Mouse (Mus musculus) cerebellum, adult 2 months (tissue): ENCODE data around the gene Strn.
"Not testable (repeated sequence)": the region's sequence is repeated elsewhere in the genome, so short reads cannot be mapped to it uniquely, and the experiment has no call there.

Source experiments
- CTCF ChIP-seq: fragments of 200-500 bp; IDR thresholded peaks from 2 replicates; pipeline ENCODE4 v1.5.1; 2011; ENCODE audit warnings: low read depth, mild to moderate bottlenecking, control low read depth, low read length, moderate library complexity, borderline replicate concordance; ENCODE audit not compliant: insufficient read depth
- POLR2A ChIP-seq: fragments of 200-500 bp; IDR thresholded peaks from 2 replicates; pipeline ENCODE4 v1.6.1; 2011; ENCODE audit warnings: low read length, control low read depth, borderline replicate concordance; ENCODE audit not compliant: insufficient read depth

GRCm38 (mm10) chr17:78689231-78689630 is 47.8 kb downstream of the Strn start:
- not testable (repeated sequence) for TF ChIP-seq CTCF, POLR2A
